Mouse (Mus musculus) embryonic fibroblast, embryonic 13.5 days (primary cell): ENCODE measurements around the gene Anxa2. TPM values are rescaled to one million over a fixed set of nuclear protein-coding genes. Genes with fewer than 3 reads are reported as not detected.

Experiments used
- H3K27ac ChIP-seq: 2 replicates; pipeline ENCODE4 v1.5.1; 2012; ENCODE audit warnings: low read length, control low read depth, inconsistent platforms; ENCODE audit not compliant: insufficient read depth
- H3K4me1 ChIP-seq: 2 replicates; pipeline ENCODE4 v1.6.1; 2011; ENCODE audit warnings: low read length; ENCODE audit not compliant: control insufficient read depth, insufficient read depth
- H3K4me3 ChIP-seq: 2 replicates; pipeline ENCODE4 v1.5.1; 2011; ENCODE audit warnings: mild to moderate bottlenecking, control low read depth, low read length; ENCODE audit not compliant: insufficient read depth
- CTCF ChIP-seq: IDR thresholded peaks from 2 replicates; pipeline ENCODE4 v1.5.1; 2011; ENCODE audit warnings: mild to moderate bottlenecking, control low read depth, low read length, moderate library complexity, borderline replicate concordance; ENCODE audit not compliant: insufficient read depth
- POLR2A ChIP-seq: IDR thresholded peaks from 2 replicates; pipeline ENCODE4 v1.6.1; 2011; ENCODE audit warnings: low read depth, mild to moderate bottlenecking, control low read depth, low read length, moderate library complexity
- polyA plus RNA-seq: library from polyadenylated mRNA; stranded (reverse); fragments of >200 nt; gene quantifications from 2 replicates; pipeline ENCODE4 v1.2.4, GENCODE M21; 2011; ENCODE audit warnings: low read depth; ENCODE audit not compliant: missing spikeins, insufficient read length

Gene Anxa2
- polyA plus RNA-seq, 1 experiment = 1,213 TPM

DNA sequence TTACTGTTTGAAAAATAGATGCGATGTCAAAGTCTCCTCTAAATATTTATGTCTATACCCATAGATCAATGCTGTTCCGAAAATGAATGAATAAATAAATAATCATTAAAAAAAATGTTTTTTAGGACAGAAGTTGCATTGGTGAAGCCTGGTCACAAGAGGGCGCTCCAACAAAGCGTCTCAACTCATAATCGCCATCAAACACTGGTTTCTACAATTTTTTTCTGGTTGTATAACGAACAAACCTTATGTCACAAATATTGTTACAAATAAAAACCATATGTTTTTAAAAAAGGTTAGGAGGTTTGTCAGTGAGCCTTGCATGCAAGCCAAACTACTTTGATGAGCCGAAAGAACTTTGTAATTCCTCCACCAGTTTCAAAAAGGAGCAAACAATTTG is 52.2 kb downstream of the Anxa2 start:
- no peak overlapping the region for H3K4me3 ChIP-seq
- H3K4me1 ChIP-seq = no peaks in the 10 kb centered on the region; the same call in 1 of the 2 replicates
- peak; percentile 36; the same call in 1 of the 2 replicates for TF ChIP-seq CTCF
- no peak for TF ChIP-seq POLR2A
- H3K27ac ChIP-seq = no peak overlapping the region

DNA sequence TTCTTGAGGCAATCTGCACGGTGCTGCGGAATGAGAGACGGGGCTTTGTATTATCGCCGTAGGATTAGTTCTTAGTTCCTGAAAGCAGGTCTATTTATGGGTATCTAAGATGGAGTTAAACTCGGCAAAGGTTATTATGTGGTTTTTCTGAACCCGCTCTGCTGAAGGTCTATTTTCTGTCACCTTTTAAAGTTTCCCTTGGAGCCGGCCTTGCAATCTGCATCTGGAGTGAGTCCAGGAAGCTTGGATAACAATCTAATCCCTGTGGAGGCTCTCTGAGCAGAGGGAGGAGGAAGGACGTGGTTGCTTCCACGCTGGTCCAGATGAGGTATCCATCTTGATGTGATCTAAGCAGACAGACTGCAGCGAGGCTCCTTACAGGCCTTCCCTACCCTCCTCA is 53.8 kb downstream of the Anxa2 start:
- H3K27ac ChIP-seq = no peak overlapping the region
- H3K4me1 ChIP-seq = no peaks in the 10 kb centered on the region; the same call in 1 of the 2 replicates
- H3K4me3 ChIP-seq = no peak overlapping the region
- TF ChIP-seq CTCF (no peak), POLR2A (no peak)

DNA sequence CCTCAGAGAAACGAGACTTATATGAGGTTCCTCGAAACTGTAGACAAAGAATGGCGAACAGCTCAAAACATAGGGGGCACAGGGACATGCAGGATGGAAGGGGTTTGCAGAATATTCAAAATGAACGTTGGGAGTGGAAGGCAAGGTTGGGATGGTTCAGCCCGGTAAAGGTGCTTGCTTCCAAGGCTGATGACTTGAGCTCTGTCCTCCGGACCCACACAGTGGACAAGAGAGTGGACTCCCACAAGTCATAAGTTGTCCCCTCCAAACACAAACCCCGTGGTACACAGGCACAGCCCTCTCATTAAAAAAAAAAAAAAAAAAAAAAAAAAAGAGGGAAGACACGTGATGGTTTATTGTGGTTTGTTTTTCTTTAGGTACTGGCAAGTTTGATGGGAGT is 54.6 kb downstream of the Anxa2 start:
- no peak for TF ChIP-seq POLR2A
- no peak for TF ChIP-seq CTCF
- no peaks in the 10 kb centered on the region; the same call in 1 of the 2 replicates for H3K4me1 ChIP-seq
- H3K27ac ChIP-seq = no peak overlapping the region
- H3K4me3 ChIP-seq = no peak overlapping the region

DNA sequence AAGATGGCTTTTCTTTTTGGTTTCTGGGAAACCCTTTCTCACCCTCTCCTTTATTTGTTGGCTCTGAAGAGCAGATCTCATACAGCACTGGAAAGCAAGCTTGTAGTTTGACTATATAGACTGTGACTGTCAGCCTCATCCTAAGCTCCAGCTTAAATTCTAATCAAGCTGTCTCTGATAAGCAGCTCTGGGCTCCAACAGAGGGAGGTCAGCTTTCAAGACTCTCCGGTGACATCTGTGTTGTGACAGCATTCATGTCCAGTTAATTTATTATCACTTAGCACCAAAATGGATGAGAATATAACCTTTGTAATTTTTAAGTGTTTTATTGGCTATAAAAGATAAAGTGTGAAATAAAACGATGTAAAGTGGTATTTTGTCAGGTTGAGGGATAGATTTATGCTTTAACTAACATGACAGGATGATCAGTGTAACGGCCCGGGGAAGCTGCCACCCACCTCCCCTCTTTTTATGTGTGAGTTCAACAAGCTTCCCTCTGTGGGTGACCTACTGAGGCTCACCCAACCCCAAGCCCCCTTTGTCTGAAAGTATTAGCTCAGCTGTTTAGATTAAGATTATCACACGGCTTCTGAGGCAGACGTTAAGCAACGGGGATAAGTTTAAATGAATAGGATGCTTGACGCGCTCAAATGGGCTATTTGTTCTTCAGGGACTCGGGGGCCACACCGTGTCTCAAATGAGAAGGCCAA is 58.6 kb downstream of the Anxa2 start:
- Histone ChIP-seq H3K27ac (no peak overlapping the region), H3K4me1 (no peaks in the 10 kb centered on the region), H3K4me3 (no peak overlapping the region)
- TF ChIP-seq CTCF (no peak), POLR2A (no peak)

DNA sequence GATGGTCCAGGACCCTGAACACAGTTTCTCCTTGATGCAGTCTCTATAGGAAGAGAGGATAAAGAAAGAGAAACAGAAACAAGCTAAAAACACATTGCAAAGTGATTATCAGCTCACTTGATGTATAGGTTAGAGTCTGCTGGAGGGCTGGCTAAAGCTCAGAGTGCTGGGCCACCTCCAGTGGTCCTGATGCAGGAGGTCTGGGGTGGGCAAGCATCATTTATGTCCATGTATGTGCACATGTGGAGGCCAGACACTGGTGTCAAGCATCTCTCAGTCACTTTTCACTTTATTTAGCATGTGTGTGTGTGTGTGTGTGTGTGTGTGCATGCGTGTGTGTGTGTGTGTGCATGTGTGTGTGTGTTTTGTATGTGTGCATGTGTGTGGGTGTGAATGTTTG is 59.3 kb downstream of the Anxa2 start:
- Histone ChIP-seq H3K4me1 (no peaks in the 10 kb centered on the region), H3K27ac (no peak overlapping the region), H3K4me3 (no peak overlapping the region)
- TF ChIP-seq POLR2A = no peak
- TF ChIP-seq CTCF = no peak

DNA sequence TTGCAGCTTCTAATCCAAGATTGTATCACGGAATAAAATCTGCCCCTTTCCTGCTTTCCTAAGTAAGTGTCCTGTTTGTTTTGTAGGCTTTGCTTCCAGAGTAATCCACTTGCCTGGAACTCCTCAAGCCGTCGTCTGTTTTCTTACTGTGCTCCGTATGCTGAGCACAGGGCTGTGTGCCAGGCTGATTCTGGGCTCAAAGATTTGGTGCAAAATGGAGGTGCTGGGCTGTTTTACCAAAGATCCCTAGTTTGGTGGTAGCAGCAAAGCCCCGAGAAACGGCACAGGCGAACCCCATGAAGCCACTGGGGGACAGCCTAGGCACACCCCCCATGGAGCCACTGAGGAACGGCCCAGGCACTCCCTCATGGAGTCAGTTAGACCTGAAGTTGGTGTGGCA is 60.8 kb downstream of the Anxa2 start:
- Histone ChIP-seq H3K4me1 (no peaks in the 10 kb centered on the region), H3K4me3 (no peak overlapping the region), H3K27ac (no peak overlapping the region)
- TF ChIP-seq CTCF (no peak), POLR2A (no peak)

DNA sequence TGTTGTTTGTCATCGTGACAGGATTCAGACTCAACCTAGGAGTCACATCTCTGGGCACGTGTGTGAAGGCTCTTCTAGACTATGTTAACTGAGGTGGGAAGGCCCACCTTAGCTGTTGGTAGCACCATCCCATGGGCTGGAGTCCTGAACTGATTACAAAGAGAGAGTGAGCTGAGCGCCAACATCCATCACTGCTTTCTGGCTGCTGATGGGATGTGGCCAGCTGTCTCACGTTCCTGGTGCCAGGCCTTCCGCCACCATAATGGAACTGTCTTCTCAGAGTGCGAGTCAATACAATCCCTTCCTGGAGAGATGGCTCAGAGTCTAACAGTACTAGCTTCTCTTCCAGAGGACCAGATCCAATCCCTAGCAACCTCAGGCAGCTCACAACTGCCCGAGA is 62.0 kb downstream of the Anxa2 start:
- no peak for TF ChIP-seq CTCF
- no peak for TF ChIP-seq POLR2A

DNA sequence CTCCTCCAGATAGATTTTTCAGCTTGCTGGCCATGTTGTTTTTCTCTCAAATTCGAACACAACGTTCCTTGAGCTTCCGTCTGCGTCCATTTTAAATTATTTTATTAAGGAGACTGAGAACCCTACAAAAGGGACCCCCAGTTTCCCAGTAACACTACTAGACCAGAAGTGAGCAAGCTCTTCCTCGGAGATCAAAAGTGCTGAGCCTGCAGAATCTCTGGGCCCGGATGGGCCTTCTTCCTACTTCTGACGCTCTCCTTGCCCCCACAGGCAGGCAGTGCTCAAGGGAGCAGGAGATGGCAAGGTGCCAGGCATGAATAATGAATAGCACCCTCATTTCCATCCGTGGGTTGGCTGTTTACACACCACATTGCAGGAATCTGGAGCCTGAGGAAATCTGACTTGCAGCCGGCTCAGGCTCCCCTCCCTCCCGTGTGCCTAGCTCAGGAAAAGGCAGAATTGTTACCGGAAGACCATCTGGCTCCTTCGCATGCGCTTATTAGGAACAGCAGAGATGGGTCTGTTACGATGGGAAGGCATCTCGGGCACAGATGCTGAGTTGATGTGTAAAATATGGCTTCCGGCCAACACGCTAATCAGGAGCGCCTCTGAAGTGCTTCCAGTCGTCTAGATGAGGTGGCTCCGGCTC is 64.1 kb downstream of the Anxa2 start:
- H3K4me3 ChIP-seq = no peak overlapping the region
- no peak for TF ChIP-seq CTCF
- no peak for TF ChIP-seq POLR2A
- no peaks in the 10 kb centered on the region for H3K4me1 ChIP-seq
- H3K27ac ChIP-seq = no peak overlapping the region

More for the DNA sequence above, 62.0 kb downstream of the Anxa2 start:
- Histone ChIP-seq H3K4me3 (no peak overlapping the region), H3K27ac (no peak overlapping the region), H3K4me1 (no peaks in the 10 kb centered on the region)

Other genes with a start within 250 kb of the Anxa2 start
- gene Ice2, start 55.7 kb upstream of the Anxa2 start, polyA plus RNA-seq = 14.1 and 19.9 TPM in 2 replicates